Mouse (Mus musculus): ENCODE measurements around the gene Zpbp2. TPM values are rescaled to one million over a fixed set of nuclear protein-coding genes. Genes with fewer than 3 reads are reported as not detected.

Gene Zpbp2
- not detected in 2 replicates for polyA plus RNA-seq (2012; ENCODE audit: insufficient read depth, insufficient read length, low replicate concordance, missing spikeins)

- peaks cover 7% of the 10 kb centered on the region for H3K4me1 ChIP-seq (ENCODE audit: control insufficient read depth, insufficient read depth, low read length)
- TF ChIP-seq CTCF (IDR thresholded peaks at IDR 0.05; ENCODE audit: insufficient read depth, low read depth, low read length) (no peak), POLR2A (IDR thresholded peaks at IDR 0.05; ENCODE audit: insufficient read depth, low read depth, low read length) (peak; percentile 58; the same call in 1 of the 2 replicates)
- H3K27ac ChIP-seq (ENCODE audit: insufficient read depth, low read depth, low read length), result peak within 1 kb of the TSS; percentile 92
- peak within 1 kb of the TSS; percentile 71 for H3K4me3 ChIP-seq (ENCODE audit: insufficient read depth, low read depth, low read length)
- 1% methylated on average over 51 of the region's 51 CpGs for WGBS
Observed at GRCm38 (mm10) chr11:98550975-98551828, at the start of gene Zpbp2. Zpbp2 (plus strand) TSS chr11:98551097.

GRCm38 (mm10) chr11:98504926-98505325 lies 46.0 kb upstream of the Zpbp2 start:
- WGBS, result 74% methylated on average over 3 of the region's 3 CpGs
- TF ChIP-seq POLR2A (IDR thresholded peaks at IDR 0.05; ENCODE audit: insufficient read depth, low read depth, low read length) (no peak), CTCF (IDR thresholded peaks at IDR 0.05; ENCODE audit: insufficient read depth, low read depth, low read length) (no peak)
- H3K4me3 ChIP-seq (ENCODE audit: insufficient read depth, low read depth, low read length), result no peak overlapping the region
- H3K4me1 ChIP-seq (ENCODE audit: control insufficient read depth, insufficient read depth, low read length), result no peaks in the 10 kb centered on the region
- no peak overlapping the region for H3K27ac ChIP-seq (ENCODE audit: insufficient read depth, low read depth, low read length)

GRCm38 (mm10) chr11:98509434-98509833 lies 41.5 kb upstream of the Zpbp2 start:
- no peak overlapping the region for H3K27ac ChIP-seq (ENCODE audit: insufficient read depth, low read depth, low read length)
- WGBS, result 40% methylated on average over 7 of the region's 7 CpGs
- no peaks in the 10 kb centered on the region for H3K4me1 ChIP-seq (ENCODE audit: control insufficient read depth, insufficient read depth, low read length)
- TF ChIP-seq POLR2A (IDR thresholded peaks at IDR 0.05; ENCODE audit: insufficient read depth, low read depth, low read length) (no peak), CTCF (IDR thresholded peaks at IDR 0.05; ENCODE audit: insufficient read depth, low read depth, low read length) (no peak)
- no peak overlapping the region for H3K4me3 ChIP-seq (ENCODE audit: insufficient read depth, low read depth, low read length)

- WGBS, result 86% methylated on average over 8 of the region's 8 CpGs
- Histone ChIP-seq H3K4me1 (ENCODE audit: control insufficient read depth, insufficient read depth, low read length) (no peaks in the 10 kb centered on the region), H3K4me3 (ENCODE audit: insufficient read depth, low read depth, low read length) (no peak overlapping the region), H3K27ac (ENCODE audit: insufficient read depth, low read depth, low read length) (no peak overlapping the region)
- TF ChIP-seq POLR2A (IDR thresholded peaks at IDR 0.05; ENCODE audit: insufficient read depth, low read depth, low read length) (no peak), CTCF (IDR thresholded peaks at IDR 0.05; ENCODE audit: insufficient read depth, low read depth, low read length) (no peak)
Observed at GRCm38 (mm10) chr11:98510125-98510524, 40.8 kb upstream of the Zpbp2 start.

- WGBS, result 95% methylated on average over 13 of the region's 13 CpGs
- H3K4me3 ChIP-seq (ENCODE audit: insufficient read depth, low read depth, low read length), result no peak overlapping the region
- H3K27ac ChIP-seq (ENCODE audit: insufficient read depth, low read depth, low read length), result no peak overlapping the region
- TF ChIP-seq CTCF (IDR thresholded peaks at IDR 0.05; ENCODE audit: insufficient read depth, low read depth, low read length) (no peak), POLR2A (IDR thresholded peaks at IDR 0.05; ENCODE audit: insufficient read depth, low read depth, low read length) (no peak)
- H3K4me1 ChIP-seq (ENCODE audit: control insufficient read depth, insufficient read depth, low read length), result no peaks in the 10 kb centered on the region
Observed at GRCm38 (mm10) chr11:98512881-98513280, 38.0 kb upstream of the Zpbp2 start.

GRCm38 (mm10) chr11:98513356-98513936 lies 37.5 kb upstream of the Zpbp2 start:
- H3K27ac ChIP-seq (ENCODE audit: insufficient read depth, low read depth, low read length), result no peak overlapping the region
- no peak overlapping the region for H3K4me3 ChIP-seq (ENCODE audit: insufficient read depth, low read depth, low read length)
- TF ChIP-seq POLR2A (IDR thresholded peaks at IDR 0.05; ENCODE audit: insufficient read depth, low read depth, low read length) (no peak), CTCF (IDR thresholded peaks at IDR 0.05; ENCODE audit: insufficient read depth, low read depth, low read length) (no peak)
- no peaks in the 10 kb centered on the region for H3K4me1 ChIP-seq (ENCODE audit: control insufficient read depth, insufficient read depth, low read length)
- 32% methylated on average over 6 of the region's 6 CpGs for WGBS

GRCm38 (mm10) chr11:98520468-98520867 lies 30.4 kb upstream of the Zpbp2 start:
- Histone ChIP-seq H3K4me1 (ENCODE audit: control insufficient read depth, insufficient read depth, low read length) (no peaks in the 10 kb centered on the region), H3K4me3 (ENCODE audit: insufficient read depth, low read depth, low read length) (no peak overlapping the region), H3K27ac (ENCODE audit: insufficient read depth, low read depth, low read length) (no peak overlapping the region)
- TF ChIP-seq POLR2A (IDR thresholded peaks at IDR 0.05; ENCODE audit: insufficient read depth, low read depth, low read length) (no peak), CTCF (IDR thresholded peaks at IDR 0.05; ENCODE audit: insufficient read depth, low read depth, low read length) (no peak)
- 78% methylated on average over 10 of the region's 10 CpGs for WGBS

GRCm38 (mm10) chr11:98525140-98525539 lies 25.8 kb upstream of the Zpbp2 start:
- 59% methylated on average over 4 of the region's 4 CpGs for WGBS
- Histone ChIP-seq H3K4me3 (ENCODE audit: insufficient read depth, low read depth, low read length) (no peak overlapping the region), H3K4me1 (ENCODE audit: control insufficient read depth, insufficient read depth, low read length) (no peaks in the 10 kb centered on the region), H3K27ac (ENCODE audit: insufficient read depth, low read depth, low read length) (no peak overlapping the region)
- TF ChIP-seq CTCF (IDR thresholded peaks at IDR 0.05; ENCODE audit: insufficient read depth, low read depth, low read length) (no peak), POLR2A (IDR thresholded peaks at IDR 0.05; ENCODE audit: insufficient read depth, low read depth, low read length) (no peak)

GRCm38 (mm10) chr11:98526824-98527461 lies 24.0 kb upstream of the Zpbp2 start:
- TF ChIP-seq CTCF (IDR thresholded peaks at IDR 0.05; ENCODE audit: insufficient read depth, low read depth, low read length), result no peak
- no peak for TF ChIP-seq POLR2A (IDR thresholded peaks at IDR 0.05; ENCODE audit: insufficient read depth, low read depth, low read length)
- 80% methylated on average over 10 of the region's 10 CpGs for WGBS
- H3K4me1 ChIP-seq (ENCODE audit: control insufficient read depth, insufficient read depth, low read length), result no peaks in the 10 kb centered on the region

More at GRCm38 (mm10) chr11:98526824-98527461, 24.0 kb upstream of the Zpbp2 start:
- Histone ChIP-seq H3K27ac (ENCODE audit: insufficient read depth, low read depth, low read length) (no peak overlapping the region), H3K4me3 (ENCODE audit: insufficient read depth, low read depth, low read length) (no peak overlapping the region)
